Mouse (Mus musculus) kidney, adult 8-10 months (tissue): Measurements from ENCODE around the gene Pigv.
"Not testable (repeated sequence)": the region's sequence is repeated elsewhere in the genome, so short reads cannot be mapped to it uniquely, and the experiment has no call there.

Experiments
- DNase-seq, 2 experiments: peaks; one replicate each; pipeline ENCODE4 v3.0.0; 2022

The Pigv gene

GRCm38 (mm10) chr4:133672845-133673647, 599 bp upstream of the Pigv start:
- DNase-seq: peak; percentile 49 to 68

GRCm38 (mm10) chr4:133671184-133671880, 1.1 kb downstream of the Pigv start:
- DNase-seq: peak; percentile 78 to 89

GRCm38 (mm10) chr4:133669652-133670210, 2.7 kb downstream of the Pigv start:
- peak in 1 of 2 experiments; percentile 54 for DNase-seq

DNA sequence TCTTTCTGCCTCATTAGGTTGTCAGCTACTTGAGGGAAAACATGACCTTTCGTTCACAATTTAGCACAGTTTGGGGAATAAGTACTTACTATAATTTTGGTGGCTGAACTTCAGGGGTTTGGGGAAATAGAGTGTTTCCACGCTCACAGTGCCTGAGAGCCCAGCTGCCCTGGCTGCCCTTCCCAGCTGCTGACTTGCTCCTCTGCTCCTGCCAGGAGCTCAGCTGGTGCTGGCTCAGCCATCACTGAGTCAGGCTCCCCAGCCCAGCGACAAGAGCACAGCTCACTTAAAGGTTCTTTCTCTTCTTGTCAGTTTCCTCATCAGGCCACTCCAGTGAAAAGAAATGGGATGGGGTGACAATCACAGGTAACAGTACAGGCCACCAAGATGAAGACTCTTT, 3.9 kb downstream of the Pigv start:
- no peak for DNase-seq

DNA sequence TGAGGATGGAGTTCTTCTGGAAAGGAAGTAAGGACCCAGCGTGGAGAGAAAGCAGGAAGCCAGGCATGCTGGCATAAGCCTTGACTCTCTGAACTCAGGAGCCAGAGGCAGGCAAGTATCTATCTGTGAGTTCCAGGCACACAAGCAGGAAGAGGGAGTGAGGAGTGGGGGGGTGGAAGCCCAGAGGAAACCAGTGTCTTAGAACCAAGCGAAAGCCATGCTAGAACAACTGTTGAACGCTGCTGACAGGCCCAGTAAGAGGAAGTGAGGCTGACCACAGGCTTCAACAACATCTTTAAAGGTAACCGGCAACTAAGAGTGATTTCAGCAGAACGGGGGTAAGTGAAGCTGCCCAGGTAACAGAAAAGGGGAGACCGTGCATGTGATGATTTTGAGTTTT, 6.2 kb downstream of the Pigv start:
- DNase-seq: no peak

DNA sequence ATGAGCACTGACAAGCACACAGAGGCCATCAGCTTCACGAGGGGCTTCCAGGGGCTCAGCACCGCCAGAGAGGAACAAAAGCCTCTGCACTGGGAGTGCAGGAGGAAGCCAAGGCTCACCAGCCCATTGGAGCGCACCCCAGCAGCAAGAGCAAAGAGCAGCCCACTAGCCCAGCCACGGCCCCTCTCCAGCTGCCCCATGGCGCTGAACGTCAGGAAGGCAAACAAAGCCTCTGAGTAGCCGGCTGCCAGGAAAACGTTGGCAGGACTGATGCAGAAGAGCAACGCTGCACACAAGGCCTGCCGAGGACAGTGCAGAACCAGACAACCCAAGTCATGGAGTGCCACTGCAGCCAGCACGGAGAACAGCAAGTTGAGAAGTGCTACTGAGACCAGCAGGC, 7.3 kb downstream of the Pigv start:
- no peak for DNase-seq

- no peak for DNase-seq
Measured at GRCm38 (mm10) chr4:133662945-133663344, 9.5 kb downstream of the Pigv start.

DNA sequence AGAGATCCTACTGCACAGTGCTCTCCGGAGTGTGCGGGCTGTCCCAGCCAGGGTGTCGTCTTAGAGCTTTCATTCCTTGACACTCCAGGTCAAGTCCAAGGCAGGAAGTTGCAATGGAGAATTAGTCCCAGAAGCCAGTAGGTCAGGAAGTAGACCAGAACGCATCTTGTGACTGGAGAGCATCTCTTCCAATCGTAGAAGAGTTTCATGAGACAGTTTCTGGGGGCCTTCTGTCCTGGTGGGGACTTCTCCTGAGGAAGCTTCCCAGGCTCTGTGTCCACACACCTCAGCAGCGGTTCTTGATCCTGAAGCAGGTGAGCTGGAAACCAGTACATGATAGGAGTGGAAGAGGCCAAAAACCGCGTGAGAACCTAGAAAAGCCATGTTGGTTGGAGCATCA, 10.0 kb downstream of the Pigv start:
- no peak for DNase-seq

- DNase-seq: peak; percentile 95 to 96
Measured at GRCm38 (mm10) chr4:133660193-133661155, 12.0 kb downstream of the Pigv start.

DNA sequence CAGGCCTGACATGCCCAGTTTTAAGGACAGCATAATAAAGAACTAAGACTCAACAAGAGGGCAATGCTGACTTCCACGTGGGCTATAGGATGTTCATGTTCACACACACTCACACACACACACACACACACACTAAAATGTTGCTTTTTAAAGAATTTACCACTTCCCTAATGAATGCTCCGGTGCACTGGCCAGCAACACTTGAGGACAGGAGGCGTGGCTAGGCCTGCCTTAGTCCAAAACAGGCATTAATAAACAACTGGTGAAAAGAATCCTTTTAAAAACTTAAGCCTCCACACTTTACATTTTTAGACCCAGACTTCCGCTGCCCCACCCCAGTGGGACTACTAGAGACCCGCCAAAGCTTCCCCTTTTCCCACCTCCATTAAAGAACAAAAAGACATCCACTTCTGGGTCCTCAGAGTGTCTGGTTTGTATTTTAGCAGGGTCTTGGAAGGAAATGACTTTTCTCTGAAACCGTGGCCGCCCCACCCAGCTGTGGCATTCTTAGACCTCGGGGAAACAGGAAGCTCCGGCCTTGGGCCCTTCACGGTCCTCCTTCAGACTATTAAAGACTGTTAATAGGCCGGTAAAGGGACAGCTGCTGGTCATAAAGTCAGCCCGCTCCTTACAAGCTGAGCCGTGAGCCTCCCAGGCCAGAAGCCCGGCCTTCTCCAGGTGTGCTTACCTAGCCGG, 12.8 kb downstream of the Pigv start:
- peak; percentile 76 to 84 for DNase-seq

GRCm38 (mm10) chr4:133658729-133659128, 13.7 kb downstream of the Pigv start:
- no peak for DNase-seq

DNA sequence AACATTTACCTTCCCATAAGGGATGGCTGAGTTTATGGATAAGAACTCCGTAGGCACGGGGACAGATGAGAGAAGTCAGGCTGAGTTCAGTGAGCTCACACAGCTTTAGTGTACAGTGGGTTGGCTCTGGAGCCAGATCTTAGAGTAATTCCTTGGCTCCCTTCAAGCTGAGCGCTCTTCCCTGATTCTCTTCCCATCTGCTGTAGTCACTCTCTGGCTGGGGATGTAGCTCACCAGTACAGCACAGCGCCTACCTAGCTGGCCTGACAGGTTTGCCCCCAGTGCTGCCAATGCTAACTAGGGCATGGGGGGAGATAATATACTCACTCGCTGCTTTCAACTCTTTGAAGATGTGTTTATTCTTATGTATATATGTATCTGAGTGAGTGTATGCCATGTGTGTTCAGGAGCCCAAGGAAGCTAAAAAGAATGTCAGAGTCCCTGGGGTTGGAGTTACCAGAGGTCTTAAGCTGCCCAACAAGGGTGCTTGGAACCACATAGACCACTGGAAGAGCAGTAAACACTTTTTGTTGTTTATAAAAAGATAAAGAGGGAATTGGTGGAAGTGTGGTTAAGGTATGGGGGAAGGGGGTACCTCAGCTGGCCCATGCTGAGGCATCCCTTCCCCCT, 14.5 kb downstream of the Pigv start:
- no peak for DNase-seq

GRCm38 (mm10) chr4:133656997-133657396, 15.4 kb downstream of the Pigv start:
- no peak for DNase-seq

GRCm38 (mm10) chr4:133656294-133656693, 16.2 kb downstream of the Pigv start:
- DNase-seq: peak; percentile 72 to 78

GRCm38 (mm10) chr4:133654070-133654469, 18.4 kb downstream of the Pigv start:
- DNase-seq: not testable (repeated sequence)

GRCm38 (mm10) chr4:133652746-133653145, 19.7 kb downstream of the Pigv start:
- DNase-seq: no peak

- no peak for DNase-seq
Measured at GRCm38 (mm10) chr4:133651986-133652385, 20.5 kb downstream of the Pigv start.

DNA sequence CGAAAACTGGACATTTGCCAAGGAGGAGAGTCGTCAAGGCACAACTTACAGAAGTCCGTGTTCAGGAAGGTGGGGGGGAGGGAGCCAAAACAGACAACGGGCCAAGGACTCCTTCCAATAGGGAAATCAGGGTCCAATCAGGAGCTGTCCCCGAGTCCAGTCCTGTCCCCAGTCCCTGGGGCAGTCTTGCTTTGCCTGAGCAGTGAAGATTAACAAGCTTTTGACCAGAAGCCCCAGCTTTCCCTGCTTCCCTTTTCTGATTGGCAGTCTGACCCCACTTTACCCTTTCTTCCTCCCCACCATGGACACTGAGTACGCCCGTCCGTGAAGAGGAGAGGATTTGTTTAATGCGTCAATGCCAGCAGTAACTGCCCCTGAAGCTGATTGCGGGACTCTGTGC, 21.0 kb downstream of the Pigv start:
- no peak for DNase-seq

- DNase-seq: peak; percentile 84 to 88
Measured at GRCm38 (mm10) chr4:133649989-133650699, 22.3 kb downstream of the Pigv start, which contains the start of gene Zdhhc18. TSS of gene Zdhhc18 (minus strand) at chr4:133650154.

DNA sequence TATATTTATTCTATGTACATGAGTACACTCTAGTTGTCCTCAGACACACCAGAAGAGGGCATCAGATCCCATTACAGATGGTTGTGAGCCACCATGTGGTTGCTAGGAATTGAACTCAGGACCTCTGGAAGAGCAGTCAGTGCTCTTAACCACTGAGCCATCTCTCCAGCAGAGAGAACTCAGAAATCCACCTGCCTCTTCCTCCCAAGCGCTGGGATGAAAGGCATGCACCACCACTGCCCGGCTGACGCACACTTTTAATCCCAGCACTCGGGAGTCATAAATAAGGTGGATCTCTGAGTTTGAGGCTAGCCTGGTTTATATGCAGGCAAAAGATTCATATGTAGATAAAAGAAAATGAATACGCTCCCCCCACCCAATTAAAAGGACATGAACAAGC, 23.0 kb downstream of the Pigv start:
- not testable (repeated sequence) for DNase-seq

DNA sequence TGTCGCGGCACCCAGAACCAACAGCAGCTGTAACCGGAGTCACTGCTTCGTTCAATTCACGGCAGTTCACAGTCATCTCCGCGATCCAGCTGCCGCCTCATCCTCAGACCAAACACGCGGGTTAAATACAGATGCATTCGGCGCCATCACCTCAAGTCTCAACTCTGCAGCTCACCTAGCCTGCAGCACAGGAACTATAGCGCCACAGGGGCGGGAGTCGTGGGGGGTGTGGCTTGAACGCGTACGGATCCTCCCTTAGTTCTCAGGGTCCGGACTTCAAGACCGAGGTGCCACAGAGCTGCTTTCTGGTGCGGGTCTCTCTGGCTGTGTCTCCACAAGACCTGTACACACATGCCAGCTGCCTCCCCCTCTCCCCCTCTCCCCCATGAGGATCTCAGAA, 26.8 kb downstream of the Pigv start:
- no peak for DNase-seq
